Mouse (Mus musculus): ENCODE data around the gene Nfyc.

DNA sequence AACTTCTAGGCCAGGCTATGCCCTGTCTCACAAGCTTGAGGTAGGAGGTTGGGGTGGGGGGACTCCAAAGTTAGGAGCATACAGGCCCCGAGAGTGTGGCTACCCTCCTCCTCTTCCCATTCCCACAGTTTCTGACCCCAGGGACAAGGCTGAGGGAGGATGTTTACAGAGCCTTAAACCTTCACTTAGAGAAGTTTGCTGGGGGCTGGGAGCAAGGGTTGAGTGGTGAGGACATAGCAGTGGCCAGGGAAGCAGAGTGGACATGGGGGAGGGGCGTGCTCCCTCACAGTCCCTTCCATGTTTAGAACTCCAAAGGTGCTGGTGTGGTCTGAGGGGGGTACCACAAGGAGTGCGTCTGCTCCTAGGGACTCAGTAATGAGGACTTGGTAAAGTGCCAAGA is 87.7 kb downstream of the Nfyc start:
- TF ChIP-seq CTCF (conservative IDR thresholded peaks at IDR 0.05; ENCODE audit: low read length) = no peak
- TF ChIP-seq NANOG (IDR thresholded peaks at IDR 0.05; ENCODE audit: borderline replicate concordance, low read length) = no peak
- TF ChIP-seq POU5F1 (IDR thresholded peaks at IDR 0.05; ENCODE audit: borderline replicate concordance, low read length) = no peak

Measured in E14TG2a.4 (cell line).